Mouse (Mus musculus) ES-E14 (cell line): ENCODE results near the gene Mrpl22. TPM values are rescaled to one million over a fixed set of nuclear protein-coding genes. Genes with fewer than 3 reads are reported as not detected.

Experiments
- DNase-seq: peaks from one replicate; pipeline ENCODE4 v3.0.0-alpha.2; 2013; ENCODE audit warnings: low read depth, low spot score
- H3K27ac ChIP-seq: 2 replicates; pipeline ENCODE4 v1.5.1; 2012; ENCODE audit warnings: low read depth, mild to moderate bottlenecking, low read length, moderate library complexity, mixed read lengths; ENCODE audit not compliant: poor library complexity, insufficient read depth, severe bottlenecking
- H3K36me3 ChIP-seq: 2 replicates; pipeline ENCODE4 v1.6.1; 2012; ENCODE audit warnings: mild to moderate bottlenecking, low read length, moderate library complexity, mixed read lengths; ENCODE audit not compliant: control insufficient read depth, poor library complexity, insufficient read depth, severe bottlenecking
- H3K4me1 ChIP-seq, 2 experiments: fragments of 150-350 bp in 1 of 2; sonication (generic) in 1 of 2; 2 replicates each; pipeline ENCODE4 v1.6.1; 2012; ENCODE audit warnings: low read length in 2 of 2, mild to moderate bottlenecking in 1 of 2, mixed read lengths in 1 of 2; ENCODE audit not compliant: control insufficient read depth in 2 of 2, insufficient read depth in 2 of 2, poor library complexity in 1 of 2
- H3K4me3 ChIP-seq, 2 experiments: fragments of 150-350 bp in 1 of 2; sonication (generic) in 1 of 2; 2 replicates each; pipeline ENCODE4 v1.5.1; 2012; ENCODE audit warnings: low read length in 2 of 2, low read depth in 1 of 2, mild to moderate bottlenecking in 1 of 2, mixed read lengths in 1 of 2; ENCODE audit not compliant: insufficient read depth in 1 of 2, poor library complexity in 1 of 2, severe bottlenecking in 1 of 2
- H3K9ac ChIP-seq: 2 replicates; pipeline ENCODE4 v1.6.1; 2012; ENCODE audit warnings: low read depth, mild to moderate bottlenecking, low read length, mixed read lengths; ENCODE audit not compliant: poor library complexity, insufficient read depth, severe bottlenecking
- H3K9me3 ChIP-seq: fragments of 150-350 bp; sonication (generic); 2 replicates; pipeline ENCODE4 v1.6.1; 2012; ENCODE audit warnings: low read depth, mild to moderate bottlenecking, low read length; ENCODE audit not compliant: control insufficient read depth, insufficient read depth
- CHD2 ChIP-seq: IDR thresholded peaks from 2 replicates; pipeline ENCODE4 v1.6.1; 2014; ENCODE audit warnings: mild to moderate bottlenecking, low read depth, low read length, inconsistent platforms
- HCFC1 ChIP-seq: IDR thresholded peaks from 2 replicates; pipeline ENCODE4 v1.6.1; 2012; ENCODE audit warnings: low read length, inconsistent platforms, borderline replicate concordance; ENCODE audit not compliant: insufficient read depth
- MAFK ChIP-seq: IDR thresholded peaks from 2 replicates; pipeline ENCODE4 v1.6.1; 2014; ENCODE audit warnings: mild to moderate bottlenecking, low read depth, low read length, inconsistent platforms; ENCODE audit not compliant: insufficient read depth
- ZC3H11A ChIP-seq: IDR thresholded peaks from 2 replicates; pipeline ENCODE4 v1.6.1; 2012; ENCODE audit warnings: low read depth, mild to moderate bottlenecking, inconsistent platforms, low read length, borderline replicate concordance
- ZNF384 ChIP-seq: IDR thresholded peaks from 2 replicates; pipeline ENCODE4 v1.6.1; 2012; ENCODE audit warnings: low read depth, low read length, inconsistent platforms
- in situ Hi-C, 2 experiments: fragments of 600-800 bp; cut with MboI; formaldehyde crosslinking; loops; one replicate each; pipeline ENCODE4 v1.15.1; 2025; ENCODE audit warnings: low sequenced_read_pairs in 2 of 2, inconsistent platforms in 1 of 2; ENCODE audit not compliant: unreplicated experiment in 2 of 2
- total RNA-seq: library from RNA; depleted of rRNA; stranded (reverse); fragments of 300-350 nt; gene quantifications from 2 replicates; pipeline ENCODE4 v1.2.3, GENCODE M21; 2012

Mrpl22 gene
- total RNA-seq, 1 experiment = 71.0 TPM

GRCm38 (mm10) chr11:58127544-58127943, 43.9 kb upstream of the Mrpl22 start:
- Histone ChIP-seq H3K9ac (no peak overlapping the region), H3K4me3 (no peak overlapping the region), H3K36me3 (peaks cover 64% of the 10 kb centered on the region), H3K4me1 (no peaks in the 10 kb centered on the region), H3K9me3 (no peaks in the 10 kb centered on the region), H3K27ac (no peak overlapping the region)
- no peak for DNase-seq
- in situ Hi-C loops = no loop called here
- TF ChIP-seq HCFC1 (no peak), CHD2 (no peak), ZNF384 (no peak), MAFK (no peak), ZC3H11A (no peak)

GRCm38 (mm10) chr11:58129302-58129843, 42.1 kb upstream of the Mrpl22 start:
- no peak overlapping the region for H3K9ac ChIP-seq
- peaks cover 59% of the 10 kb centered on the region for H3K36me3 ChIP-seq
- no peaks in the 10 kb centered on the region for H3K4me1 ChIP-seq
- H3K4me3 ChIP-seq = no peak overlapping the region
- no peak for DNase-seq
- in situ Hi-C loops = no loop called here
- H3K9me3 ChIP-seq = no peaks in the 10 kb centered on the region
- H3K27ac ChIP-seq = no peak overlapping the region
- no peak for TF ChIP-seq ZC3H11A
- TF ChIP-seq CHD2 = no peak
- TF ChIP-seq MAFK = no peak
- TF ChIP-seq HCFC1 = no peak
- no peak for TF ChIP-seq ZNF384

GRCm38 (mm10) chr11:58132026-58132425, 39.4 kb upstream of the Mrpl22 start:
- peaks cover 60% of the 10 kb centered on the region for H3K36me3 ChIP-seq

GRCm38 (mm10) chr11:58134869-58135268, 36.6 kb upstream of the Mrpl22 start:
- Histone ChIP-seq H3K36me3 (peaks cover 59% of the 10 kb centered on the region), H3K27ac (no peak overlapping the region), H3K4me3 (no peak overlapping the region), H3K4me1 (peaks cover 0 to 4% of the 10 kb centered on the region in 2 experiments; a peak in 1 of 4 replicates), H3K9me3 (no peaks in the 10 kb centered on the region), H3K9ac (no peak overlapping the region)
- TF ChIP-seq MAFK = no peak
- no peak for TF ChIP-seq ZC3H11A
- no peak for TF ChIP-seq HCFC1
- DNase-seq = no peak
- in situ Hi-C loops = no loop called here

More at GRCm38 (mm10) chr11:58132026-58132425, 39.4 kb upstream of the Mrpl22 start:
- DNase-seq = no peak
- in situ Hi-C loops = no loop called here
- no peaks in the 10 kb centered on the region for H3K9me3 ChIP-seq
- H3K27ac ChIP-seq = no peak overlapping the region
- no peak overlapping the region for H3K9ac ChIP-seq
- no peaks in the 10 kb centered on the region for H3K4me1 ChIP-seq
- no peak overlapping the region for H3K4me3 ChIP-seq
- TF ChIP-seq HCFC1 (no peak), ZNF384 (no peak), ZC3H11A (no peak), MAFK (no peak), CHD2 (no peak)

- Histone ChIP-seq H3K27ac (no peak overlapping the region), H3K9me3 (no peaks in the 10 kb centered on the region), H3K9ac (no peak overlapping the region), H3K36me3 (peaks cover 58% of the 10 kb centered on the region), H3K4me1 (peaks cover 0 to 4% of the 10 kb centered on the region in 2 experiments; a peak in 1 of 4 replicates), H3K4me3 (no peak overlapping the region)
- TF ChIP-seq ZC3H11A = no peak
- TF ChIP-seq CHD2 = no peak
- no peak for TF ChIP-seq MAFK
- no peak for TF ChIP-seq HCFC1
- no peak for TF ChIP-seq ZNF384
- DNase-seq = no peak
- in situ Hi-C loops = no loop called here
Observed at GRCm38 (mm10) chr11:58135296-58135695, 36.2 kb upstream of the Mrpl22 start.
